Mouse (Mus musculus): ENCODE data around the gene Ccdc177.
"Not testable (repeated sequence)": the region's sequence is repeated elsewhere in the genome, so short reads cannot be mapped to it uniquely, and the experiment has no call there.

The Ccdc177 gene

GRCm38 (mm10) chr12:80760396-80760801 lies at the start of gene Ccdc177:
Gene Ccdc177 (minus strand): TSS chr12:80760687.
- peak; percentile 41 for DNase-seq (ENCODE audit: low read depth, low spot score)

GRCm38 (mm10) chr12:80810005-80810404 lies 49.5 kb upstream of the Ccdc177 start:
- no peak for DNase-seq (ENCODE audit: low read depth, low spot score)

- no peak for DNase-seq (ENCODE audit: low read depth, low spot score)
These were observed 47.1 kb upstream of the Ccdc177 start for GRCm38 (mm10) chr12:80807451-80808085.

- DNase-seq (ENCODE audit: low read depth, low spot score): no peak
These were observed 44.5 kb upstream of the Ccdc177 start for GRCm38 (mm10) chr12:80804861-80805428.

GRCm38 (mm10) chr12:80803924-80804323 lies 43.4 kb upstream of the Ccdc177 start:
- DNase-seq (ENCODE audit: low read depth, low spot score): no peak

GRCm38 (mm10) chr12:80801443-80801842 lies 41.0 kb upstream of the Ccdc177 start:
- no peak for DNase-seq (ENCODE audit: low read depth, low spot score)

GRCm38 (mm10) chr12:80800156-80800555 lies 39.7 kb upstream of the Ccdc177 start:
- no peak for DNase-seq (ENCODE audit: low read depth, low spot score)

- DNase-seq (ENCODE audit: low read depth, low spot score): no peak
These were observed 37.8 kb upstream of the Ccdc177 start for GRCm38 (mm10) chr12:80798271-80798670.

GRCm38 (mm10) chr12:80794935-80795785 lies 34.7 kb upstream of the Ccdc177 start:
- DNase-seq (ENCODE audit: low read depth, low spot score): no peak

- DNase-seq (ENCODE audit: low read depth, low spot score): no peak
These were observed 34.0 kb upstream of the Ccdc177 start for GRCm38 (mm10) chr12:80794522-80794921.

- DNase-seq (ENCODE audit: low read depth, low spot score): no peak
These were observed 33.0 kb upstream of the Ccdc177 start for GRCm38 (mm10) chr12:80793535-80793934.

GRCm38 (mm10) chr12:80792867-80793266 lies 32.4 kb upstream of the Ccdc177 start:
- no peak for DNase-seq (ENCODE audit: low read depth, low spot score)

- no peak for DNase-seq (ENCODE audit: low read depth, low spot score)
These were observed 31.3 kb upstream of the Ccdc177 start for GRCm38 (mm10) chr12:80791571-80792444.

GRCm38 (mm10) chr12:80790700-80791570 lies 30.4 kb upstream of the Ccdc177 start:
- DNase-seq (ENCODE audit: low read depth, low spot score): no peak

- DNase-seq (ENCODE audit: low read depth, low spot score): peak; percentile 97
These were observed 29.6 kb upstream of the Ccdc177 start, which contains the start of gene Susd6 for GRCm38 (mm10) chr12:80789849-80790694. Gene Susd6 (plus strand): TSS chr12:80790510.

GRCm38 (mm10) chr12:80789276-80789675 lies 28.8 kb upstream of the Ccdc177 start:
- DNase-seq (ENCODE audit: low read depth, low spot score): not testable (repeated sequence)

GRCm38 (mm10) chr12:80788188-80788587 lies 27.7 kb upstream of the Ccdc177 start:
- DNase-seq (ENCODE audit: low read depth, low spot score): no peak

GRCm38 (mm10) chr12:80787604-80788003 lies 27.1 kb upstream of the Ccdc177 start:
- no peak for DNase-seq (ENCODE audit: low read depth, low spot score)

GRCm38 (mm10) chr12:80786591-80786990 lies 26.1 kb upstream of the Ccdc177 start:
- no peak for DNase-seq (ENCODE audit: low read depth, low spot score)

GRCm38 (mm10) chr12:80785597-80785996 lies 25.1 kb upstream of the Ccdc177 start:
- no peak for DNase-seq (ENCODE audit: low read depth, low spot score)

Data from c-Kit-negative CD71-positive TER-119-positive erythroid progenitor cells, embryonic 14.5 days (primary cell).